Mouse (Mus musculus) lung, adult 2 months (tissue): ENCODE data around the gene Gramd1b.

Experiments used
- CTCF ChIP-seq: fragments of 200-500 bp; IDR thresholded peaks from 2 replicates; pipeline ENCODE4 v1.5.1; 2011; ENCODE audit warnings: mild to moderate bottlenecking, low read length, control low read depth; ENCODE audit not compliant: insufficient read depth
- POLR2A ChIP-seq: fragments of 200-500 bp; IDR thresholded peaks from 2 replicates; pipeline ENCODE4 v1.6.1; 2011; ENCODE audit warnings: low read depth, mild to moderate bottlenecking, control low read depth, low read length, borderline replicate concordance; ENCODE audit errors: extremely low read depth

GRCm38 (mm10) chr9:40412246-40412645, 118.9 kb downstream of the Gramd1b start:
- TF ChIP-seq CTCF (no peak), POLR2A (no peak)
